Mouse (Mus musculus) ES-Bruce4 (cell line): ENCODE measurements around the gene Tgfbr3. TPM values are rescaled to one million over a fixed set of nuclear protein-coding genes. Genes with fewer than 3 reads are reported as not detected.

ENCODE experiments used
- H3K27ac ChIP-seq: 2 replicates; pipeline ENCODE4 v1.5.1; 2012; ENCODE audit warnings: low read length, inconsistent platforms; ENCODE audit not compliant: insufficient read depth
- H3K27me3 ChIP-seq: 2 replicates; pipeline ENCODE4 v1.6.1; 2012; ENCODE audit warnings: mild to moderate bottlenecking, low read length, inconsistent platforms; ENCODE audit not compliant: control insufficient read depth, poor library complexity, insufficient read depth, severe bottlenecking
- H3K36me3 ChIP-seq: 2 replicates; pipeline ENCODE4 v1.6.1; 2012; ENCODE audit warnings: inconsistent platforms, mild to moderate bottlenecking, low read length, moderate library complexity; ENCODE audit not compliant: control insufficient read depth, poor library complexity, insufficient read depth, severe bottlenecking
- H3K4me1 ChIP-seq: one replicate; pipeline ENCODE4 v1.8.1; 2011; ENCODE audit warnings: low read length; ENCODE audit not compliant: control insufficient read depth, insufficient read depth
- H3K4me3 ChIP-seq: 2 replicates; pipeline ENCODE4 v1.5.1; 2011; ENCODE audit warnings: low read depth, mild to moderate bottlenecking, low read length
- H3K9ac ChIP-seq: 2 replicates; pipeline ENCODE4 v1.6.1; 2012; ENCODE audit warnings: low read depth, mild to moderate bottlenecking, inconsistent platforms; ENCODE audit not compliant: poor library complexity, severe bottlenecking
- H3K9me3 ChIP-seq: replicated peaks from 2 replicates; pipeline ENCODE4 v1.6.1; 2012; ENCODE audit warnings: mild to moderate bottlenecking, low read length, inconsistent platforms; ENCODE audit not compliant: control insufficient read depth, poor library complexity, insufficient read depth, severe bottlenecking
- CTCF ChIP-seq: IDR thresholded peaks from one replicate; pipeline ENCODE4 v1.8.1; 2011; ENCODE audit warnings: low read depth, low read length
- EP300 ChIP-seq: IDR thresholded peaks from 2 replicates; pipeline ENCODE4 v1.6.1; 2011; ENCODE audit warnings: low read depth, low read length; ENCODE audit not compliant: insufficient read depth
- POLR2A ChIP-seq: IDR thresholded peaks from one replicate; pipeline ENCODE4 v1.8.1; 2011; ENCODE audit warnings: low read length; ENCODE audit not compliant: insufficient read depth
- polyA plus RNA-seq: library from polyadenylated mRNA; stranded (reverse); fragments of >200 nt; gene quantifications from 2 replicates; pipeline ENCODE4 v1.2.4, GENCODE M21; 2011; ENCODE audit warnings: low read depth; ENCODE audit not compliant: missing spikeins, insufficient read depth, insufficient read length

The Tgfbr3 gene
- polyA plus RNA-seq, 1 experiment, result 8.8 TPM

GRCm38 (mm10) chr5:107079146-107079638, 210.2 kb downstream of the Tgfbr3 start:
- Histone ChIP-seq H3K9ac (no peak overlapping the region), H3K27ac (no peak overlapping the region)
- TF ChIP-seq CTCF (no peak), EP300 (no peak), POLR2A (no peak)

GRCm38 (mm10) chr5:107078361-107078760, 211.1 kb downstream of the Tgfbr3 start:
- H3K9ac ChIP-seq, result no peak overlapping the region
- no peaks in the 10 kb centered on the region for H3K9me3 ChIP-seq
- no peak overlapping the region for H3K27ac ChIP-seq
- H3K36me3 ChIP-seq, result no peaks in the 10 kb centered on the region
- H3K4me1 ChIP-seq, result no peaks in the 10 kb centered on the region
- TF ChIP-seq POLR2A, result no peak
- no peak for TF ChIP-seq CTCF
- no peak for TF ChIP-seq EP300
- no peak overlapping the region for H3K4me3 ChIP-seq
- no peaks in the 10 kb centered on the region for H3K27me3 ChIP-seq

More at GRCm38 (mm10) chr5:107079146-107079638, 210.2 kb downstream of the Tgfbr3 start:
- no peak overlapping the region for H3K4me3 ChIP-seq
- no peaks in the 10 kb centered on the region for H3K9me3 ChIP-seq
- no peaks in the 10 kb centered on the region for H3K27me3 ChIP-seq
- no peaks in the 10 kb centered on the region for H3K4me1 ChIP-seq
- H3K36me3 ChIP-seq, result no peaks in the 10 kb centered on the region

- no peaks in the 10 kb centered on the region for H3K27me3 ChIP-seq
- TF ChIP-seq EP300 (no peak), CTCF (no peak), POLR2A (no peak)
- H3K4me3 ChIP-seq, result no peak overlapping the region
- no peak overlapping the region for H3K27ac ChIP-seq
- H3K9ac ChIP-seq, result no peak overlapping the region
- H3K4me1 ChIP-seq, result no peaks in the 10 kb centered on the region
- H3K9me3 ChIP-seq, result no peaks in the 10 kb centered on the region
- H3K36me3 ChIP-seq, result no peaks in the 10 kb centered on the region
These were observed 211.5 kb downstream of the Tgfbr3 start for GRCm38 (mm10) chr5:107077900-107078299.

GRCm38 (mm10) chr5:107074980-107075583, 214.3 kb downstream of the Tgfbr3 start:
- no peak for TF ChIP-seq CTCF
- TF ChIP-seq POLR2A, result no peak
- TF ChIP-seq EP300, result no peak
- Histone ChIP-seq H3K9ac (no peak overlapping the region), H3K4me1 (no peaks in the 10 kb centered on the region), H3K27ac (no peak overlapping the region), H3K36me3 (no peaks in the 10 kb centered on the region), H3K9me3 (no peaks in the 10 kb centered on the region), H3K4me3 (no peak overlapping the region), H3K27me3 (no peaks in the 10 kb centered on the region)

GRCm38 (mm10) chr5:107074350-107074749, 215.1 kb downstream of the Tgfbr3 start:
- Histone ChIP-seq H3K27me3 (no peaks in the 10 kb centered on the region), H3K9ac (no peak overlapping the region), H3K36me3 (no peaks in the 10 kb centered on the region), H3K27ac (no peak overlapping the region), H3K4me3 (no peak overlapping the region), H3K9me3 (no peaks in the 10 kb centered on the region), H3K4me1 (no peaks in the 10 kb centered on the region)
- TF ChIP-seq EP300, result no peak
- no peak for TF ChIP-seq POLR2A
- TF ChIP-seq CTCF, result no peak

- H3K4me1 ChIP-seq, result no peaks in the 10 kb centered on the region
- no peak for TF ChIP-seq POLR2A
- no peak for TF ChIP-seq CTCF
- no peak for TF ChIP-seq EP300
These were observed 215.9 kb downstream of the Tgfbr3 start for GRCm38 (mm10) chr5:107073536-107073935.

More at GRCm38 (mm10) chr5:107073536-107073935, 215.9 kb downstream of the Tgfbr3 start:
- H3K4me3 ChIP-seq, result no peak overlapping the region
- H3K9ac ChIP-seq, result no peak overlapping the region
- no peaks in the 10 kb centered on the region for H3K36me3 ChIP-seq
- no peak overlapping the region for H3K27ac ChIP-seq
- no peaks in the 10 kb centered on the region for H3K27me3 ChIP-seq
- no peaks in the 10 kb centered on the region for H3K9me3 ChIP-seq
